Mouse (Mus musculus): ENCODE measurements at regions not wholly inside any gene's neighbourhood (a gene's known extent, or its start where the extent isn't known, plus 50 kb on each side); places are given as distances from the start of the nearest gene placed in this dataset.

GRCm38 (mm10) chr6:93395296-93395695, 452.0 kb upstream of the Adamts9 start:
- no peak overlapping the region for H3K27ac ChIP-seq (ENCODE audit: low read depth)
- DNase-seq (peak; percentile 51), ATAC-seq (ENCODE audit: insufficient read depth) (no peak)
- no peak overlapping the region for H3K9ac ChIP-seq
- no peaks in the 10 kb centered on the region for H3K36me3 ChIP-seq (ENCODE audit: insufficient read depth)
- H3K4me2 ChIP-seq = no peak overlapping the region
- 26% methylated on average over 6 of the region's 6 CpGs for WGBS
- H3K4me3 ChIP-seq (ENCODE audit: low read depth, low read length) = no peak overlapping the region
- H3K27me3 ChIP-seq (ENCODE audit: insufficient read depth, low read length) = no peaks in the 10 kb centered on the region
- H3K9me3 ChIP-seq (ENCODE audit: low read depth, low read length) = no peaks in the 10 kb centered on the region
- no peaks in the 10 kb centered on the region for H3K4me1 ChIP-seq (ENCODE audit: insufficient read depth)
- TF ChIP-seq CTCF (IDR thresholded peaks at IDR 0.05; ENCODE audit: low read depth) = no peak

- ATAC-seq (ENCODE audit: insufficient read depth) (no peak), DNase-seq (no peak)
- Histone ChIP-seq H3K36me3 (ENCODE audit: insufficient read depth) (no peaks in the 10 kb centered on the region), H3K9me3 (ENCODE audit: low read depth, low read length) (no peaks in the 10 kb centered on the region), H3K9ac (no peak overlapping the region), H3K27ac (ENCODE audit: low read depth) (no peak overlapping the region), H3K4me1 (ENCODE audit: insufficient read depth) (no peaks in the 10 kb centered on the region), H3K4me2 (no peak overlapping the region), H3K27me3 (ENCODE audit: insufficient read depth, low read length) (no peaks in the 10 kb centered on the region), H3K4me3 (ENCODE audit: low read depth, low read length) (no peak overlapping the region)
- 83% methylated on average over 5 of the region's 5 CpGs for WGBS
- TF ChIP-seq CTCF (IDR thresholded peaks at IDR 0.05; ENCODE audit: low read depth) = no peak
Measured at GRCm38 (mm10) chr6:93393551-93393950, 450.3 kb upstream of the Adamts9 start.

GRCm38 (mm10) chr6:93392402-93392801, 449.1 kb upstream of the Adamts9 start:
- H3K36me3 ChIP-seq (ENCODE audit: insufficient read depth) = no peaks in the 10 kb centered on the region
- WGBS = 80% methylated on average over 6 of the region's 6 CpGs
- ATAC-seq (ENCODE audit: insufficient read depth) (no peak), DNase-seq (no peak)
- H3K9me3 ChIP-seq (ENCODE audit: low read depth, low read length) = no peaks in the 10 kb centered on the region
- no peaks in the 10 kb centered on the region for H3K4me1 ChIP-seq (ENCODE audit: insufficient read depth)
- no peak overlapping the region for H3K27ac ChIP-seq (ENCODE audit: low read depth)
- TF ChIP-seq CTCF (IDR thresholded peaks at IDR 0.05; ENCODE audit: low read depth) = no peak
- H3K4me3 ChIP-seq (ENCODE audit: low read depth, low read length) = no peak overlapping the region
- H3K9ac ChIP-seq = no peak overlapping the region
- no peaks in the 10 kb centered on the region for H3K27me3 ChIP-seq (ENCODE audit: insufficient read depth, low read length)
- no peak overlapping the region for H3K4me2 ChIP-seq

- WGBS = 38% methylated on average over 5 of the region's 5 CpGs
Measured at GRCm38 (mm10) chr6:93391166-93391565, 447.9 kb upstream of the Adamts9 start.

GRCm38 (mm10) chr6:93371341-93371740, 428.0 kb upstream of the Adamts9 start:
- H3K4me1 ChIP-seq (ENCODE audit: insufficient read depth) = no peaks in the 10 kb centered on the region
- no peak overlapping the region for H3K4me3 ChIP-seq (ENCODE audit: low read depth, low read length)
- H3K9ac ChIP-seq = no peak overlapping the region
- ATAC-seq (ENCODE audit: insufficient read depth) = no peak
- H3K27ac ChIP-seq (ENCODE audit: low read depth) = no peak overlapping the region
- no peaks in the 10 kb centered on the region for H3K36me3 ChIP-seq (ENCODE audit: insufficient read depth)
- H3K27me3 ChIP-seq (ENCODE audit: insufficient read depth, low read length) = no peaks in the 10 kb centered on the region
- H3K4me2 ChIP-seq = no peak overlapping the region
- 66% methylated on average over 6 of the region's 6 CpGs for WGBS
- no peak for DNase-seq
- H3K9me3 ChIP-seq (ENCODE audit: low read depth, low read length) = no peaks in the 10 kb centered on the region
- no peak for TF ChIP-seq CTCF (IDR thresholded peaks at IDR 0.05; ENCODE audit: low read depth)

More at GRCm38 (mm10) chr6:93391166-93391565, 447.9 kb upstream of the Adamts9 start:
- Histone ChIP-seq H3K27ac (ENCODE audit: low read depth) (no peak overlapping the region), H3K9ac (no peak overlapping the region), H3K36me3 (ENCODE audit: insufficient read depth) (no peaks in the 10 kb centered on the region), H3K27me3 (ENCODE audit: insufficient read depth, low read length) (no peaks in the 10 kb centered on the region), H3K4me3 (ENCODE audit: low read depth, low read length) (no peak overlapping the region), H3K9me3 (ENCODE audit: low read depth, low read length) (no peaks in the 10 kb centered on the region), H3K4me2 (no peak overlapping the region), H3K4me1 (ENCODE audit: insufficient read depth) (no peaks in the 10 kb centered on the region)
- no peak for ATAC-seq (ENCODE audit: insufficient read depth)
- no peak for TF ChIP-seq CTCF (IDR thresholded peaks at IDR 0.05; ENCODE audit: low read depth)
- no peak for DNase-seq

- H3K9ac ChIP-seq = no peak overlapping the region
- no peaks in the 10 kb centered on the region for H3K4me1 ChIP-seq (ENCODE audit: insufficient read depth)
- no peak for ATAC-seq (ENCODE audit: insufficient read depth)
- TF ChIP-seq CTCF (IDR thresholded peaks at IDR 0.05; ENCODE audit: low read depth) = peak; percentile 29; the same call in 1 of the 2 replicates
- H3K27ac ChIP-seq (ENCODE audit: low read depth) = no peak overlapping the region
- DNase-seq = no peak
- no peaks in the 10 kb centered on the region for H3K9me3 ChIP-seq (ENCODE audit: low read depth, low read length)
- H3K4me2 ChIP-seq = no peak overlapping the region
- WGBS = 63% methylated on average over 4 of the region's 4 CpGs
- no peak overlapping the region for H3K4me3 ChIP-seq (ENCODE audit: low read depth, low read length)
- no peaks in the 10 kb centered on the region for H3K27me3 ChIP-seq (ENCODE audit: insufficient read depth, low read length)
- H3K36me3 ChIP-seq (ENCODE audit: insufficient read depth) = no peaks in the 10 kb centered on the region
Measured at GRCm38 (mm10) chr6:93363846-93364245, 420.6 kb upstream of the Adamts9 start.

GRCm38 (mm10) chr6:93353353-93354125, 410.2 kb upstream of the Adamts9 start:
- TF ChIP-seq CTCF (IDR thresholded peaks at IDR 0.05; ENCODE audit: low read depth) = no peak
- Histone ChIP-seq H3K9ac (no peak overlapping the region), H3K4me2 (no peak overlapping the region), H3K9me3 (ENCODE audit: low read depth, low read length) (no peaks in the 10 kb centered on the region), H3K36me3 (ENCODE audit: insufficient read depth) (no peaks in the 10 kb centered on the region), H3K27me3 (ENCODE audit: insufficient read depth, low read length) (no peaks in the 10 kb centered on the region), H3K4me3 (ENCODE audit: low read depth, low read length) (no peak overlapping the region), H3K4me1 (ENCODE audit: insufficient read depth) (no peaks in the 10 kb centered on the region), H3K27ac (ENCODE audit: low read depth) (no peak overlapping the region)
- 85% methylated on average over 12 of the region's 12 CpGs for WGBS
- no peak for DNase-seq
- no peak for ATAC-seq (ENCODE audit: insufficient read depth)

All from lung, embryonic 14.5 days (tissue).